Mouse (Mus musculus): Measurements from ENCODE around the gene Sirpa.
A peak's percentile ranks its signal among the peaks of the same experiment; 100 is the strongest.

Gene Sirpa

GRCm38 (mm10) chr2:129575113-129575512 lies 17.5 kb upstream of the Sirpa start:
- no peaks in the 10 kb centered on the region for H3K9me3 ChIP-seq (ENCODE audit: low read length)
- H3K4me1 ChIP-seq (replicated peaks; ENCODE audit: low read depth, low read length): peaks cover 45% of the 10 kb centered on the region
- peaks cover 39% of the 10 kb centered on the region for H3K27me3 ChIP-seq (ENCODE audit: insufficient read depth, low read length)
- TF ChIP-seq CTCF (conservative IDR thresholded peaks at IDR 0.05; ENCODE audit: low read length) (no peak), POU5F1 (IDR thresholded peaks at IDR 0.05; ENCODE audit: borderline replicate concordance, low read length) (no peak), NANOG (IDR thresholded peaks at IDR 0.05; ENCODE audit: borderline replicate concordance, low read length) (no peak)
- no peaks in the 10 kb centered on the region for H3K36me3 ChIP-seq (ENCODE audit: insufficient read depth, low read length)
- H3K4me3 ChIP-seq (replicated peaks; ENCODE audit: low read length): peak overlapping the region; percentile 54; the same call in 1 of the 2 replicates

- Histone ChIP-seq H3K27me3 (ENCODE audit: insufficient read depth, low read length) (peaks cover 40% of the 10 kb centered on the region), H3K4me1 (replicated peaks; ENCODE audit: low read depth, low read length) (peaks cover 47% of the 10 kb centered on the region), H3K4me3 (replicated peaks; ENCODE audit: low read length) (no peak overlapping the region), H3K36me3 (ENCODE audit: insufficient read depth, low read length) (no peaks in the 10 kb centered on the region), H3K9me3 (ENCODE audit: low read length) (no peaks in the 10 kb centered on the region)
- TF ChIP-seq CTCF (conservative IDR thresholded peaks at IDR 0.05; ENCODE audit: low read length) (no peak), NANOG (IDR thresholded peaks at IDR 0.05; ENCODE audit: borderline replicate concordance, low read length) (no peak), POU5F1 (IDR thresholded peaks at IDR 0.05; ENCODE audit: borderline replicate concordance, low read length) (no peak)
These were observed 15.8 kb upstream of the Sirpa start for GRCm38 (mm10) chr2:129576611-129577447.

GRCm38 (mm10) chr2:129580656-129581055 lies 12.0 kb upstream of the Sirpa start:
- H3K9me3 ChIP-seq (ENCODE audit: low read length): no peaks in the 10 kb centered on the region
- peaks cover 47% of the 10 kb centered on the region for H3K4me1 ChIP-seq (replicated peaks; ENCODE audit: low read depth, low read length)

GRCm38 (mm10) chr2:129581826-129582225 lies 10.8 kb upstream of the Sirpa start:
- TF ChIP-seq POU5F1 (IDR thresholded peaks at IDR 0.05; ENCODE audit: borderline replicate concordance, low read length) (no peak), CTCF (conservative IDR thresholded peaks at IDR 0.05; ENCODE audit: low read length) (no peak), NANOG (IDR thresholded peaks at IDR 0.05; ENCODE audit: borderline replicate concordance, low read length) (no peak)
- Histone ChIP-seq H3K4me1 (replicated peaks; ENCODE audit: low read depth, low read length) (peaks cover 50% of the 10 kb centered on the region), H3K4me3 (replicated peaks; ENCODE audit: low read length) (no peak overlapping the region), H3K27me3 (ENCODE audit: insufficient read depth, low read length) (peaks cover 32% of the 10 kb centered on the region), H3K36me3 (ENCODE audit: insufficient read depth, low read length) (no peaks in the 10 kb centered on the region), H3K9me3 (ENCODE audit: low read length) (no peaks in the 10 kb centered on the region)

More at GRCm38 (mm10) chr2:129580656-129581055, 12.0 kb upstream of the Sirpa start:
- Histone ChIP-seq H3K27me3 (ENCODE audit: insufficient read depth, low read length) (peaks cover 39% of the 10 kb centered on the region), H3K4me3 (replicated peaks; ENCODE audit: low read length) (no peak overlapping the region), H3K36me3 (ENCODE audit: insufficient read depth, low read length) (no peaks in the 10 kb centered on the region)
- no peak for TF ChIP-seq CTCF (conservative IDR thresholded peaks at IDR 0.05; ENCODE audit: low read length)

GRCm38 (mm10) chr2:129582261-129582660 lies 10.4 kb upstream of the Sirpa start:
- H3K4me3 ChIP-seq (replicated peaks; ENCODE audit: low read length): no peak overlapping the region
- TF ChIP-seq NANOG (IDR thresholded peaks at IDR 0.05; ENCODE audit: borderline replicate concordance, low read length): no peak
- no peak for TF ChIP-seq CTCF (conservative IDR thresholded peaks at IDR 0.05; ENCODE audit: low read length)
- no peak for TF ChIP-seq POU5F1 (IDR thresholded peaks at IDR 0.05; ENCODE audit: borderline replicate concordance, low read length)
- H3K36me3 ChIP-seq (ENCODE audit: insufficient read depth, low read length): no peaks in the 10 kb centered on the region
- H3K4me1 ChIP-seq (replicated peaks; ENCODE audit: low read depth, low read length): peaks cover 55% of the 10 kb centered on the region
- no peaks in the 10 kb centered on the region for H3K9me3 ChIP-seq (ENCODE audit: low read length)
- H3K27me3 ChIP-seq (ENCODE audit: insufficient read depth, low read length): peaks cover 28% of the 10 kb centered on the region

GRCm38 (mm10) chr2:129584905-129585304 lies 7.7 kb upstream of the Sirpa start:
- Histone ChIP-seq H3K27me3 (ENCODE audit: insufficient read depth, low read length) (peaks cover 25% of the 10 kb centered on the region), H3K9me3 (ENCODE audit: low read length) (no peaks in the 10 kb centered on the region), H3K4me1 (replicated peaks; ENCODE audit: low read depth, low read length) (peaks cover 70% of the 10 kb centered on the region), H3K36me3 (ENCODE audit: insufficient read depth, low read length) (no peaks in the 10 kb centered on the region), H3K4me3 (replicated peaks; ENCODE audit: low read length) (no peak overlapping the region)
- TF ChIP-seq CTCF (conservative IDR thresholded peaks at IDR 0.05; ENCODE audit: low read length) (no peak), POU5F1 (IDR thresholded peaks at IDR 0.05; ENCODE audit: borderline replicate concordance, low read length) (no peak), NANOG (IDR thresholded peaks at IDR 0.05; ENCODE audit: borderline replicate concordance, low read length) (no peak)

- Histone ChIP-seq H3K9me3 (ENCODE audit: low read length) (no peaks in the 10 kb centered on the region), H3K4me3 (replicated peaks; ENCODE audit: low read length) (peak overlapping the region; percentile 13; the same call in 1 of the 2 replicates), H3K27me3 (ENCODE audit: insufficient read depth, low read length) (peaks cover 33% of the 10 kb centered on the region), H3K4me1 (replicated peaks; ENCODE audit: low read depth, low read length) (peaks cover 70% of the 10 kb centered on the region), H3K36me3 (ENCODE audit: insufficient read depth, low read length) (no peaks in the 10 kb centered on the region)
- TF ChIP-seq POU5F1 (IDR thresholded peaks at IDR 0.05; ENCODE audit: borderline replicate concordance, low read length) (no peak), CTCF (conservative IDR thresholded peaks at IDR 0.05; ENCODE audit: low read length) (no peak), NANOG (IDR thresholded peaks at IDR 0.05; ENCODE audit: borderline replicate concordance, low read length) (no peak)
These were observed 6.6 kb upstream of the Sirpa start for GRCm38 (mm10) chr2:129585904-129586514.

GRCm38 (mm10) chr2:129587241-129587640 lies 5.4 kb upstream of the Sirpa start:
- H3K4me3 ChIP-seq (replicated peaks; ENCODE audit: low read length): no peak overlapping the region
- H3K9me3 ChIP-seq (ENCODE audit: low read length): no peaks in the 10 kb centered on the region
- H3K36me3 ChIP-seq (ENCODE audit: insufficient read depth, low read length): no peaks in the 10 kb centered on the region
- TF ChIP-seq POU5F1 (IDR thresholded peaks at IDR 0.05; ENCODE audit: borderline replicate concordance, low read length): no peak
- no peak for TF ChIP-seq CTCF (conservative IDR thresholded peaks at IDR 0.05; ENCODE audit: low read length)
- TF ChIP-seq NANOG (IDR thresholded peaks at IDR 0.05; ENCODE audit: borderline replicate concordance, low read length): no peak
- peaks cover 68% of the 10 kb centered on the region for H3K4me1 ChIP-seq (replicated peaks; ENCODE audit: low read depth, low read length)
- H3K27me3 ChIP-seq (ENCODE audit: insufficient read depth, low read length): peaks cover 43% of the 10 kb centered on the region
